Mouse (Mus musculus) gastrocnemius, postnatal 14 days (tissue): ENCODE data around the gene Cdcp2. TPM values are rescaled to one million over a fixed set of nuclear protein-coding genes. Genes with fewer than 3 reads are reported as not detected.

Experiments used
- DNase-seq: peaks from one replicate; pipeline ENCODE4 v3.0.0; 2021; ENCODE audit warnings: mixed read lengths
- intact Hi-C: fragments of 180-260 bp; cut with DNase I; formaldehyde crosslinking; loops from one replicate; pipeline ENCODE4 v1.15.1; 2025; ENCODE audit warnings: low total_unique reads
- total RNA-seq, 2 experiments: library from RNA; stranded (reverse); gene quantifications; 2 replicates each; pipeline ENCODE4 v1.2.3; 2021

Gene Cdcp2
- total RNA-seq, 2 experiments from 2014 or later = not detected

- intact Hi-C loops = no loop called here
Measured at GRCm38 (mm10) chr4:107126891-107127524, 30.3 kb downstream of the Cdcp2 start.

DNA sequence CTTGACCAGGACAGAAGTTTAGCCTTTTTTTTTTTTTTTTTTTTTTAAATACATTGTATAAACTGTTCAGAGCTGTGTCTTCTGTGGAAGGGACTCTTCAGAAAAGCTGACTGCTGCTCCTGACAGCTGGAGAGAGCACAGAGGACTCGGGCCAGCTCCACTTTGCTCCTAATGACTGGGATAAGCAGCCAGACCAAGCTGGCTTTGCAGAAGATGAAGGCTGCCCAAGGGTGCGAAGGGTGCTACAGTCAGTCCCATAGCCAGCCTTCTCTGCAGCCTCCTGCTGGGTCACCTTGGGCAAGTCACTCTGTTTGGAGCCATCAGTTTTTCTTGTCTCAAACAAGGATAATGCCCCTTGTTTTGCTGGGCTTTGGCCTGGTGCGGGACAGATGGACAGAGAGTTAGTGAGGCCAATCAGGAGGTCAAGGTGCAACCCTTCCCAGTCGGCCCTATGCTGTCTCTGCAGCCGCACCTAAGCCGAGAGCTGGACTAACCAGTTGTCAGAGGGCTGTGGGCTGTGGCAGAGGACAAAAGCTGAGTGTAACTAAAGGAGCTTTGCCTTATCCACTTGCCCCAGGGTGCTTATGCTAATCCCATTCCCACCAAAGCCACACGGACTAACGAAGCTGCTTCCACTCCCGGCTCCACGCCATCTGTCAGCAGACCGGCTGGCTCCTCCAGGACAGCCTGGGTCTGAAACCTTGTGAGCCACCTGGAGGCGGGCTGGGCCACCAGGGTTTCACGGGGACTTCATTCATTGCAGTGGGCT lies 31.4 kb downstream of the Cdcp2 start:
- intact Hi-C loops = no loop called here
- no peak for DNase-seq

More at GRCm38 (mm10) chr4:107126891-107127524, 30.3 kb downstream of the Cdcp2 start:
- DNase-seq = no peak

DNA sequence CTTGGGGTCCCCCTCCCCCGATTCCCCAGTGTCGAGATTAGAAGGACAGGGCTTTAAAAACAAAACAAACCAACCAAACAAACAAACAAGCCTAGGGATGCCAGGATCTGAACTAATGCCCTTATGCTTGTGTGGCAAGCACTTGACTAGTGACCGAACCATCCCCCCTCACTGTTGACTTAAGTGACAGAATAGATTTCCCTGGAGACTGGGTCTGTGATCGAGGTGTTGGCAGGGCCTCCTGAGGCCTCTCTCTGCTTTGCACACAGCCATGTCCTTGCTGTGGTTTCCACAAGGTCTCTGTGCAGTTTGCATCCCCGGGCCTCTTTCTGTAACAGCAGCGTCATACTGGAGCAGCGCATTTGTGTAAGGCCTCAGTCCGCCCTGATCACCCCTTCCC lies 32.7 kb downstream of the Cdcp2 start:
- no peak for DNase-seq
- intact Hi-C loops = no loop called here

GRCm38 (mm10) chr4:107130534-107130933 lies 33.8 kb downstream of the Cdcp2 start:
- DNase-seq = no peak
- intact Hi-C loops = no loop called here

- intact Hi-C loops = no loop called here
- DNase-seq = no peak
Measured at GRCm38 (mm10) chr4:107134891-107135290, 38.2 kb downstream of the Cdcp2 start.

DNA sequence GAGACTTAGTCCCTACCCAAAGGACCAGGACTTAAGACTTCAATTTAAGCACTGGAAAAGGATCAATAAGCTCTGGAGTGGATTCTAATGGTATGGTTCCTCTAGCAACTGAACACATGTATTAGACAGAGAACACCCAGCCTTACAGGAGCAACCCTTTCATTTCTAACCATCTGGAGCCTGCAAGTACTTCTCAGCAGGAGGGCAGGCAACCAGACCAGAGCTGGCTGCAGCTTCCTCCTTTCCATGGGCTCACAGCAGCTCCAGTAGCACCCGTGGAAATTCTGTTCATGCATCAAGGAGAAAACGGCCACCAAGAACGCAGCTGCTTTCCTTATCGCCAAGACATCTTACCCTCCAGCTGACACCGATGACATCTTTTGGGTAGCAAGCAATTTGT lies 39.0 kb downstream of the Cdcp2 start:
- intact Hi-C loops = no loop called here
- DNase-seq = no peak

DNA sequence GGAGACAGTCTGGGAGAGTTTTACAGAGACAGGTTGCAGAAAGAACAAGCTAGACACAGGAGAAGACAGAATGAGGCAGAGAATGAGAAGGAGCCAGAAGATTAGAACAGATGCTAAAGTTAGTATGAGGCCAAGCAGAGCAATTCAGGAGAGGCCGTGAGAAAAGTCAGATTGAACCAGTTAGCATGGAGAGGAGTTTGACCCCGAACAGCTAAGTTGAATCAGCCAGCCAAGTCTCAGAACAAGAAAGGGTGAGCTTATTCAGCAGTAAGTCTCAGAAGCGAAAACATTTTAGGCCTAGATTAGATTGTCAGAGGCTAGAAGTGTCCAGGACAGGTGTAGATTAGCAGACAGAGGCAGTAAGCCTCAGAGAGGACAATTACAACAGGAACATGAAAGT lies 39.8 kb downstream of the Cdcp2 start:
- DNase-seq = no peak
- intact Hi-C loops = no loop called here

DNA sequence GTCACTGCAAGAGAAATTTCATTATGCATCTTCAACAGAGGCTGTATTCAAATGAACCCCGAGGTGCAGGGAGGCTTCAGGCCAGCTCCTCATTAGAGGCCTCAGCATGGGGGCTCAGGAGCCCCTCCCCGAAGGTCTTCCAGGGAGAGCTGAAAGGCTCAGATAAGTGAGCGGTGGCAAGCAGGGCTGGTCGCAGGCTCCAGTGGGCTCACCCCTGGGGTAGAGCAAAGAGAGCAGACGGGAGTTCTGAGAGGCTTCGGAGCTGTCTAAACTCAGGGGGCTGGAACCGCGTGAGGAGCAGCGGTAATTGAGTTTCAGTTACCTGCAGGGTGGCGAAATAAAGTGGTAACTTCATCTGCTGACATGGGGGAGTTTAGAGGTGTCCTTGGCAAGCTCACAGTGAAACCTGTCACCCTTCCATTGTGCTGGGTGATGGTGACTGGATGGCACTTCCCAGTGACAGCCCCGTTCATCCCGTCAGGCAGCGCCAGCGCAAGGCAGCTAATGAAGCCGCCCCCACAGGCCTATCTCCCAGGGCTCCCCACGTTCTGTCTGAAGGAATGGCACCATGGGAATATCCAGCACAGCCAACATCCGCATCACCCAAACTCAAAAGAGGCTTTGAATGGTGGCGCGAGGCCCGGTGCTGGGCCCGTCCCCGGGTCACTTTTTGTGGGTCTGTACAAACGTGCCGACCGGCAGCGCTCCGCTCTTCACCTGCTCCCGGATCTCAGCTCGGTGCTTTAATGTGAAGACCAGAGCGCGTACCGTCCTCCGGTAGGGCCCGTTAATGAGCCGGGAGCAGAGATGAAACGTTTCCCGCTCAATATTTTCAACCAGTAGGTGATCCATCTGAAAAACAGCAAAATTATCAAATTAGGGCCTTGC lies 42.5 kb downstream of the Cdcp2 start:
- intact Hi-C loops = no loop called here
- DNase-seq = no peak

GRCm38 (mm10) chr4:107139836-107140631 lies 43.3 kb downstream of the Cdcp2 start:
- DNase-seq = no peak
- intact Hi-C loops = no loop called here

DNA sequence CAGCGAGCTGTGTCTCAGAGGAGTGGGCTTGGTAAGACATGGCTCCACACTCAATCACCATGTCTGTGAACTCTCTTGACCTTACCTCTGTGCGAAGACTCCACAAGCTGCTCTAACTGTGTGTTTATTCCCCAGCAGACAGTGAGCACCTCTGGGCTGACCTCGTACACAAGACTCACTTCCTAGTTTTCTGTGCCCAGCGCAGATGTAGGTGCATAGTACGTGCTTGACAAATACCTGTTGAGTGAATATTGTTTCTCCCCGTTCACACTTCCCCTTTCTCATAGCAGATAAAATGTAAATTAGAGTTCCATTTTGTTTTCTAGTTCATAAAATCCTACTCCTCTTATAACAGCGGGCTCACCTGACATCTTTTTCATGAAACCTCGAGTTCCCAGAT lies 46.8 kb downstream of the Cdcp2 start:
- DNase-seq = no peak
- intact Hi-C loops = no loop called here

GRCm38 (mm10) chr4:107150991-107151390 lies 54.3 kb downstream of the Cdcp2 start:
- DNase-seq = no peak
- intact Hi-C loops = loop anchor here (10.0 kb wide), 1 partner anchor 536 kb away; the partner anchor contains the start of gene Lexm

DNA sequence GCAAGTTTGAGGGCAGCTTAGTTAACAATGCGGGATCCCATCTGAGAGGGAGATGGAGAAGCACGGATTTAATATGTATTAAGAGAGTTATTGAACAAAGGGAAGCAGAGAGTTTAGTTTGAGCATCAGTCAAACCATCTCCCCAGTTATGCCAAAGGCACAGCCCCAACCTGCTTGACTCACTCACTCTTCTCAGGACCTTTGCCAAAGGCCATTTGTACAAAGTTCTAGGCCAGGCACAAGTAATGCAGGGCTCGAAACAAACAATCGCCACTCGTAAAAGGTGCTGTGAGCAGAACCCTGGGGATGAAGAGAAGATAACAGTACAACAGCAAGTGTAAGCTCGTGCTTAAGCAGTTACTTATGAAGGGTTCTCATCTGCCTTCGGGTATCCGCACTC lies 55.9 kb downstream of the Cdcp2 start:
- intact Hi-C loops = loop anchor here (10.0 kb wide), 1 partner anchor 538 kb away; the partner anchor contains the start of gene Lexm

GRCm38 (mm10) chr4:107156983-107157401 lies 60.3 kb downstream of the Cdcp2 start:
- no peak for DNase-seq
- intact Hi-C loops = loop anchor here (10.0 kb wide), 1 partner anchor 542 kb away; the partner anchor contains the start of gene Lexm

More for the DNA sequence above, 55.9 kb downstream of the Cdcp2 start:
- no peak for DNase-seq

DNA sequence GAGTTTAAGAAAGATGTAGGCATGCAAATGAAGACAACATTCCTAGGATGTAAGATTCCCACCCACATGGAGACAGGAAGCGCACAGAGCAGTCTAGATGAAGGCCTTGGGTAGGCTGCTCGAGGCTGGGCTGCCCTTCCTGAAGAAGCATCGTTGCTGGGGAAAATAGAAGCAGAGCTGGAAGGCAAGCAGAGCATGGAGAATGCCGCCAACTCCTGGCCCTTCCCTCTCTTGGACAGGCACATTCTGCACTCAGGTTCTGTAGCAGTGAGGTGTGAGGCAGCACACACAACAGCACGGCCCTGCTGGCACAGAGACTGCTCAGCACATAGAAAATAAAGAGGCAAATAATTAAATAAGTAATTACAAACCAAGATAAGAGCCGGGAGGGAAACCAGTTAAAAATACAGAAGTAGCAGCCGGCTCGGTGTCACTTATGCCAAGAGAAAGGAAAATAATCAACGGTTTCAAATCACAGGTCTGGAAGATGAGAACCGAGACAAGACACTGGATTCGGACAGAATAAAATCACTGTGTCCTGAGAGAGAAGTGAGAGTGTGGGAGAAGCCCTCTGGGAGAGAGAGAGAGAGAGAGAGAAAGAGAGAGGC lies 62.6 kb downstream of the Cdcp2 start:
- intact Hi-C loops = loop anchor here (10.0 kb wide), 1 partner anchor 544 kb away; the partner anchor contains the start of gene Lexm
- DNase-seq = no peak

- DNase-seq = no peak
- intact Hi-C loops = loop anchor here (5.0 to 10.0 kb wide), 3 partner anchors 245 to 415 kb away; partner anchors contain the start of gene Ssbp3
Measured at GRCm38 (mm10) chr4:107160181-107160580, 63.5 kb downstream of the Cdcp2 start.
